Mouse (Mus musculus): Measurements from ENCODE around the gene Aldh1b1.

DNA sequence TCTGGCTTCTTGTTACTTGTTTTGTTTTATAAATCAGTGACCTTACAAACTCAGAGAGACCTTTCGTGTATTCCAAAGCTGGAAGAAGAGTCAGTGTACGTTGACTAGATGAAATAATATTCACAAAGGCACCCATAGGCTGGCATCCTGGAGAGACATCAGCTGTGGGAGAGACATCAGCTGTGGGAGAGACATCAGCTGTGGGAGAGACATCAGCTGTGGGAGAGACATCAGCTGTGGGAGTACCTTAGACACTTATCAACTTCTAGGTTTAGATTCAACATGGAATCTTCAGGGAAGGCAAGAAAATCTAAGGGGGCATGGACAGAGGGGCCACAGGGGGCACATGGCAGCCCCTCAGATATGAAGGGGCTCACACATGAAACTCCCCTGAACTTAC lies 47.4 kb downstream of the Aldh1b1 start:
- no peak for TF ChIP-seq CTCF (IDR thresholded peaks at IDR 0.05; ENCODE audit: borderline replicate concordance, extremely low read depth, insufficient read depth, insufficient read length)
- no peak for TF ChIP-seq POLR2A (IDR thresholded peaks at IDR 0.05; ENCODE audit: borderline replicate concordance, extremely low read depth, insufficient read depth, insufficient read length, poor library complexity, severe bottlenecking)
